Mouse (Mus musculus) myocyte (in vitro differentiated cells): ENCODE data around the gene Rasgrf2.

Source experiments
- CEBPB ChIP-seq: IDR thresholded peaks from 2 replicates; pipeline ENCODE4 v1.6.1; 2011; ENCODE audit warnings: mild to moderate bottlenecking, moderate library complexity; ENCODE audit not compliant: poor library complexity, insufficient read depth, severe bottlenecking
- E2F4 ChIP-seq: IDR thresholded peaks from one replicate; pipeline ENCODE4 v1.6.1; 2011; ENCODE audit warnings: mild to moderate bottlenecking, control low read depth, moderate library complexity; ENCODE audit not compliant: insufficient read depth
- MAX ChIP-seq: IDR thresholded peaks from one replicate; pipeline ENCODE4 v1.6.1; 2011; ENCODE audit warnings: low read depth, mild to moderate bottlenecking, control low read depth
- POLR2A ChIP-seq: IDR thresholded peaks from one replicate; pipeline ENCODE4 v1.6.1; 2011; ENCODE audit warnings: low read depth, mild to moderate bottlenecking, control low read depth, moderate library complexity; ENCODE audit not compliant: insufficient read length
- POLR2AphosphoS2 ChIP-seq: IDR thresholded peaks from one replicate; pipeline ENCODE4 v1.6.1; 2011; ENCODE audit warnings: low read depth, control low read depth; ENCODE audit not compliant: insufficient read length
- TCF12 ChIP-seq: IDR thresholded peaks from one replicate; pipeline ENCODE4 v1.6.1; 2011; ENCODE audit warnings: mild to moderate bottlenecking, control low read depth; ENCODE audit not compliant: poor library complexity, insufficient read depth, severe bottlenecking
- TCF3 ChIP-seq: IDR thresholded peaks from one replicate; pipeline ENCODE4 v1.6.1; 2011; ENCODE audit warnings: low read depth, control low read depth; ENCODE audit not compliant: insufficient read length

DNA sequence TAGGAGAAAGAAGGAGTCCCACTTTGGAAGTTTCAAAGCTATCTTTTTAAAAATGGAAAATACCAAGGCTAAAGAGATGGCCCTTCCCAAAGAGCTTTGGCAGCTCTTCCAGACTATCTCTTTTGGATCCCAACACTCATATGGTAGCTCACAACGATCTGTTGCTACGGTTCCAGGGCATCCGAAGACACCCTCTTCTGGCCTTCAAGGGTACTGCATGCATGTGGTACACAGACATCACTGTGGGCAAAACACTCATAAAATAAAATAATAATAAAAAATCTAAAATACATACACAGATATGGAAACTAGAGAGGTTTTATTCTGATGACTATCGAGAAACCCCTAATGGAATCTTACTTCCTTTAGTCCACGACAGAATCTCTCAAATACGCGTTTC lies 272.6 kb downstream of the Rasgrf2 start:
- TF ChIP-seq POLR2A (no peak), POLR2AphosphoS2 (no peak), E2F4 (no peak), CEBPB (no peak), MAX (no peak), TCF12 (no peak), TCF3 (no peak)
